Mouse (Mus musculus) thymus, adult 2 months (tissue): ENCODE measurements around the gene Gm21983.

Experiments used
- CTCF ChIP-seq: fragments of 200-500 bp; IDR thresholded peaks from 2 replicates; pipeline ENCODE4 v1.5.1; 2012; ENCODE audit warnings: mild to moderate bottlenecking, control low read depth, low read length, moderate library complexity, borderline replicate concordance; ENCODE audit not compliant: control insufficient read depth, poor library complexity, insufficient read depth; ENCODE audit errors: extremely low read depth
- POLR2A ChIP-seq: fragments of 200-500 bp; IDR thresholded peaks from 2 replicates; pipeline ENCODE4 v1.6.1; 2012; ENCODE audit warnings: mild to moderate bottlenecking, low read length, control low read depth, moderate library complexity; ENCODE audit not compliant: control insufficient read depth, poor library complexity, insufficient read depth; ENCODE audit errors: extremely low read depth

DNA sequence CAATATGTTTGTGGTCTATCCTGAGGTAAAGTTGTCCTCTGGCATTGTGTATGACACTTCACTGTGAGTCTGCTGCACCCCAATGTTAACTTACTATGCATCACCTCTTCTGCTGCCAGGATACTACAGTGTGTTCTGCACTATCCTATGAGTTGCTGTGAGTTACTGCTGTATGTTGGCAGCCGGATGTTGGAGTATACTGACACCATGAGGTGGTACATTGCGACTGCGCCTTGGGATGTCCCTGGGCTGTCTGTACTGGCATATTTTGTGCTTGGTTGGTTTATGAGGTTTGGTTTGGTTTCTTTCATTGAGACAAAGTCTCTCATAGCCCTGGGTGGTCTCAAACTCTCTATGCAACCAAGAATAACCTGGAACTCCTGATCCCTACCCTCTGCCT lies 52.7 kb downstream of the Gm21983 start:
- no peak for TF ChIP-seq POLR2A
- TF ChIP-seq CTCF: no peak
